Mouse (Mus musculus) G1E (cell line): ENCODE data around the gene Ak6.

ENCODE experiments used
- CTCF ChIP-seq: IDR thresholded peaks from 2 replicates; pipeline ENCODE4 v1.5.1; 2012; ENCODE audit warnings: low read depth, low read length, inconsistent platforms, mixed read lengths
- GATA1 ChIP-seq: IDR thresholded peaks from 2 replicates; pipeline ENCODE4 v1.6.1; 2012; ENCODE audit warnings: borderline replicate concordance, low read length, inconsistent platforms, mixed read lengths
- GATA2 ChIP-seq: IDR thresholded peaks from 2 replicates; pipeline ENCODE4 v1.6.1; 2012; ENCODE audit warnings: low read depth, low read length, inconsistent platforms, borderline replicate concordance
- POLR2AphosphoS5 ChIP-seq: IDR thresholded peaks from 2 replicates; pipeline ENCODE4 v1.6.1; 2012; ENCODE audit warnings: low read depth, low read length, inconsistent platforms; ENCODE audit not compliant: insufficient replicate concordance
- TAL1 ChIP-seq: conservative IDR thresholded peaks from 2 replicates; pipeline ENCODE4 v1.6.1; 2012; ENCODE audit warnings: low read depth, low read length, inconsistent platforms, mixed read lengths

GRCm38 (mm10) chr13:100622241-100622640 is 28.5 kb upstream of the Ak6 start:
- TF ChIP-seq CTCF (no peak), GATA1 (no peak), TAL1 (no peak), GATA2 (no peak), POLR2AphosphoS5 (no peak)
